Mouse (Mus musculus) midbrain, postnatal 0 days (tissue): ENCODE measurements around the gene Prima1. TPM values are rescaled to one million over a fixed set of nuclear protein-coding genes. Genes with fewer than 3 reads are reported as not detected.

ENCODE experiments used
- ATAC-seq: fragments of 200-750 bp; cut with Nextera tagmentation; 2 replicates; pipeline ENCODE4 v1.8.0; 2017; ENCODE audit warnings: moderate number of reproducible peaks, mild to moderate bottlenecking, moderate TSS enrichment, moderate library complexity; ENCODE audit not compliant: low FRiP score
- DNase-seq: peaks from one replicate; pipeline ENCODE4 v3.0.0-alpha.2; 2015; ENCODE audit warnings: low spot score
- H3K27ac ChIP-seq: fragments of 300-500 bp; sonication (generic); 2 replicates; pipeline ENCODE4 v1.5.1; 2014; ENCODE audit warnings: low read depth, mild to moderate bottlenecking, low read length, mixed read lengths
- H3K27me3 ChIP-seq: fragments of 300-500 bp; sonication (generic); 2 replicates; pipeline ENCODE4 v1.6.1; 2014; ENCODE audit warnings: low read length, control low read depth, mixed read lengths; ENCODE audit not compliant: insufficient read depth
- H3K36me3 ChIP-seq: fragments of 300-500 bp; sonication (generic); 2 replicates; pipeline ENCODE4 v1.6.1; 2014; ENCODE audit warnings: low read length, control low read depth, mixed read lengths; ENCODE audit not compliant: insufficient read depth
- H3K4me1 ChIP-seq: fragments of 300-500 bp; sonication (generic); 2 replicates; pipeline ENCODE4 v1.6.1; 2014; ENCODE audit warnings: mild to moderate bottlenecking, control low read depth, antibody characterized with exemption, low read length, mixed read lengths; ENCODE audit not compliant: insufficient read depth
- H3K4me2 ChIP-seq: fragments of 300-500 bp; sonication (generic); 2 replicates; pipeline ENCODE4 v1.6.1; 2014; ENCODE audit warnings: low read depth, mild to moderate bottlenecking, low read length, mixed read lengths; ENCODE audit not compliant: poor library complexity, severe bottlenecking
- H3K4me3 ChIP-seq: fragments of 300-500 bp; sonication (generic); 2 replicates; pipeline ENCODE4 v1.5.1; 2014; ENCODE audit warnings: low read depth, mild to moderate bottlenecking, low read length, moderate library complexity
- H3K9ac ChIP-seq: fragments of 300-500 bp; sonication (generic); replicated peaks from 2 replicates; pipeline ENCODE4 v1.6.1; 2014; ENCODE audit warnings: mild to moderate bottlenecking, low read length, moderate library complexity, mixed read lengths; ENCODE audit not compliant: poor library complexity, severe bottlenecking
- H3K9me3 ChIP-seq: fragments of 300-500 bp; sonication (generic); 2 replicates; pipeline ENCODE4 v1.6.1; 2016; ENCODE audit warnings: low read length, control low read depth
- CTCF ChIP-seq: IDR thresholded peaks from 2 replicates; pipeline ENCODE4 v1.5.1; 2016; ENCODE audit warnings: antibody characterized with exemption, mild to moderate bottlenecking
- WGBS: fragments of 180-500 bp; shearing (Covaris S2); extraction: QIAGEN DNeasy Blood & Tissue Kit; methylation state at CpG from one replicate; pipeline ENCODE4 v1.1.7; 2014; 5-methylcytosine and 5-hydroxymethylcytosine counted together
- polyA plus RNA-seq: library from polyadenylated mRNA; unstranded; fragments of >200 nt; fragmentation: Nextera tagmentation; extraction: Ambion mirVana; gene quantifications from 2 replicates; pipeline ENCODE4 v1.2.1, GENCODE M21; 2015
- total RNA-seq: library from RNA; depleted of rRNA; stranded (reverse); fragments of >200 nt; gene quantifications from 2 replicates; pipeline ENCODE4 v1.2.3, GENCODE M21; 2014; rRNA removed

Gene Prima1
- total and polyA plus RNA-seq, 2 experiments from 2014 or later, result 0.44 to 0.46 TPM

DNA sequence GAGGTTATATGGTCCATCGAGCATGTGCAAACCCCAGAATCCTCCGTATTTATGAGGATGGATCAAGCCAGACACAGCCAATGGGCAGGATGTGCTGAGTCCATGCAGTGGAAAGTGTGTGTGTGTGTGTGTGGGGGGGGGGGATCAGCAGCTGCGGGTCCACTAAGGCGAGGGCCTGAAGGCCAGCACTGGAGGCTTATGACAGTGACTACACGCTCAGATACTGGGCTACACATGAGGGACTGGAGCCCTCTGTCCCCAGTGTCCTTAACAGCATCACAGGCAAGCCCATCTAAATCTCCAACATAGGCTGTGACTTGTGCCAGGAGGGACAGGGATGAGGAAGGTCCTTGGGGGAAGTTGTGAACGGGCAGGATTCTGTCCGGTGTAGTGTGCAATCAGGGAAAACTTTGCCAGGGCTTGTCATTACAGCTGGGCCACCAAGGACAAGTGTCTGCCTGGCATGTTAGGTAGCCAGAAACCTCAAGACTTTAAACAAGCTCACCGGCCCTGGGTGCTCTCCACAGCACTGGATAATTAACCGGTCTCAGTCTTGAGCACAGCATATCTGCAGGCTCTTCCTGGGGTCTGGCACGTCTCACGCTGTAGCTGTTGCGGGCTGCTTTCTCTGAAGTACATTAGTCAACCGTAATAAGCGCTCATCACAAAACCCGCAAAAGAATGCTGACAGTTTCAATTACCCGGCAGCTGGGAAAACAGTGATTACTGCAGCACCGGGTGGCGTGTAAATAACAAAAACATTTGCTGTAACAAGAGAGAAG, 84.6 kb downstream of the Prima1 start:
- no peak overlapping the region for H3K4me3 ChIP-seq
- H3K36me3 ChIP-seq, result peaks cover 13% of the 10 kb centered on the region; the same call in 1 of the 2 replicates
- no peak overlapping the region for H3K4me2 ChIP-seq
- no peaks in the 10 kb centered on the region for H3K27me3 ChIP-seq
- 41% methylated on average over 18 of the region's 18 CpGs for WGBS
- ATAC-seq, result peak; percentile 18; the same call in 1 of the 2 replicates
- H3K27ac ChIP-seq, result no peak overlapping the region
- no peak for TF ChIP-seq CTCF
- peak; percentile 36 for DNase-seq
- H3K9ac ChIP-seq, result no peak overlapping the region
- H3K9me3 ChIP-seq, result no peaks in the 10 kb centered on the region
- no peaks in the 10 kb centered on the region for H3K4me1 ChIP-seq

DNA sequence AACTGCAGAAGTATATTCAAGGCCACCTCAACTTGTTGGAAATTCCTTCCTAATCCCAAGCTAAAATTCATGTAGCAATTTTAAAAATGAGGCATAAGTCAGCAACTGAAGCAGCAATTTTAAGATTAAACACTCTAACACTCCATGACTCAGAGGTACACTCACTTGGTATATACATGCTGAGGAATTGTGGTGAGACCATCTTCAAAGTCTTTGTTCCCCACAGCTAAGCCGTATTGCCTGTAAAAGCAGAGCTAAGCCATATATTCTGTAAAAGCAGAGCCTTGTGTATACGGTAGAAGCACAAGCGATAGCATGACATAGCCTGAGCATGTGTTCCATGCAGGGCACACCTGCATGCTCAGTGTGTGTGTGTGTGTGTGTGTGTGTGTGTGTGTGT, 86.5 kb downstream of the Prima1 start:
- Histone ChIP-seq H3K4me2 (no peak overlapping the region), H3K4me3 (no peak overlapping the region), H3K4me1 (no peaks in the 10 kb centered on the region), H3K9me3 (no peaks in the 10 kb centered on the region), H3K27me3 (no peaks in the 10 kb centered on the region), H3K27ac (no peak overlapping the region), H3K9ac (no peak overlapping the region), H3K36me3 (peaks cover 10% of the 10 kb centered on the region; the same call in 1 of the 2 replicates)
- 46% methylated on average over 3 of the region's 3 CpGs for WGBS
- TF ChIP-seq CTCF, result no peak
- ATAC-seq (0 out of 2 replicates have a peak, but pooled peaks have one; percentile 45), DNase-seq (no peak)

DNA sequence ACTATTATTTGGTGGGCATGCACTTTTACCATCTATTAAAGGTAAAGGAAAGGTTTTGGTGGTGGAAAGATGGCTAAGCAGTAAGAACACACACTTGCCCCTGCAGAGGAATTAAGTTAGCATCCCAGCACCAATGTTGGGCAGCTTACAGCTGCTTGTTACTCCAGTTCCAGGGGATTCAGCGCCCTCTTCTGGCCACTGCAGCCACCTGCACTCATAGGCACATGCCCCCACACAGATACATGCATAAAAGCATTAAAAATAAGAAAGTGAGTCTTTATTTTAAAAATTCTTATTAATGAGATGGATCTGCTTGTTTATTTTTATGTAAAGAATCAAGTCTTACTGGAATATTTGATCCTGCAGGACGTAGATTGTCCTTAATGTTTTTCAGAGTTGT, 87.0 kb downstream of the Prima1 start:
- H3K36me3 ChIP-seq, result peaks cover 11% of the 10 kb centered on the region; the same call in 1 of the 2 replicates
- H3K9ac ChIP-seq, result no peak overlapping the region
- WGBS, result 62% methylated on average over 2 of the region's 2 CpGs
- ATAC-seq (no peak), DNase-seq (no peak)
- no peak overlapping the region for H3K27ac ChIP-seq
- H3K4me2 ChIP-seq, result no peak overlapping the region
- TF ChIP-seq CTCF, result peak; percentile 54
- H3K9me3 ChIP-seq, result no peaks in the 10 kb centered on the region
- no peak overlapping the region for H3K4me3 ChIP-seq
- no peaks in the 10 kb centered on the region for H3K27me3 ChIP-seq
- no peaks in the 10 kb centered on the region for H3K4me1 ChIP-seq

- Histone ChIP-seq H3K36me3 (peaks cover 25% of the 10 kb centered on the region), H3K27ac (no peak overlapping the region), H3K9ac (no peak overlapping the region), H3K9me3 (no peaks in the 10 kb centered on the region), H3K4me2 (no peak overlapping the region), H3K4me3 (no peak overlapping the region), H3K27me3 (no peaks in the 10 kb centered on the region), H3K4me1 (no peaks in the 10 kb centered on the region)
- ATAC-seq (no peak), DNase-seq (no peak)
- WGBS, result 88% methylated on average over 2 of the region's 2 CpGs
- TF ChIP-seq CTCF, result no peak
Measured at GRCm38 (mm10) chr12:103150247-103150646, 91.7 kb downstream of the Prima1 start.

Other genes starting within 250 kb of the Prima1 start
- 11.2 and 14.9 TPM in 2 replicates for gene Fam181a, start 68.8 kb upstream of the Prima1 start, total RNA-seq
- gene Fam181a, start 68.8 kb upstream of the Prima1 start, polyA plus RNA-seq, result 8.9 and 11.2 TPM in 2 replicates
- 0.93 and 4.4 TPM in 2 replicates for gene Asb2, start 113.9 kb upstream of the Prima1 start, total RNA-seq
- gene Asb2, start 113.9 kb upstream of the Prima1 start, polyA plus RNA-seq, result 1.5 and 1.9 TPM in 2 replicates
- gene Otub2, start 146.5 kb upstream of the Prima1 start, total RNA-seq, result 27.2 and 29.6 TPM in 2 replicates
- gene Otub2, start 146.5 kb upstream of the Prima1 start, polyA plus RNA-seq, result 20.6 and 21.0 TPM in 2 replicates
- gene 9330161L09Rik, start 165.7 kb upstream of the Prima1 start, total RNA-seq, result 9.6 and 9.7 TPM in 2 replicates
- 1.1 and 1.5 TPM in 2 replicates for gene 9330161L09Rik, start 165.7 kb upstream of the Prima1 start, polyA plus RNA-seq
- gene Ddx24, start 183.7 kb upstream of the Prima1 start, total RNA-seq, result 140 and 153 TPM in 2 replicates
- 209 and 245 TPM in 2 replicates for gene Ddx24, start 183.7 kb upstream of the Prima1 start, polyA plus RNA-seq
- 16.2 and 24.4 TPM in 2 replicates for gene Ifi27, start 192.1 kb upstream of the Prima1 start, total RNA-seq
- 23.3 and 26.2 TPM in 2 replicates for gene Ifi27, start 192.1 kb upstream of the Prima1 start, polyA plus RNA-seq
- gene Ifi27l2a, start 201.5 kb upstream of the Prima1 start, total RNA-seq, result 1.7 TPM in 2 replicates
- 10.3 and 12.7 TPM in 2 replicates for gene Ifi27l2a, start 201.5 kb upstream of the Prima1 start, polyA plus RNA-seq
- not detected in 2 replicates for gene Ifi27l2b, start 215.1 kb upstream of the Prima1 start, total RNA-seq
- gene Ifi27l2b, start 215.1 kb upstream of the Prima1 start, polyA plus RNA-seq, result not detected in 2 replicates